Mouse (Mus musculus): ENCODE data around the gene Rab43.

- TF ChIP-seq GATA1 (IDR thresholded peaks at IDR 0.05; ENCODE audit: low read length) = no peak
- no peak for TF ChIP-seq TAL1 (IDR thresholded peaks at IDR 0.05; ENCODE audit: low read length)
These were observed 2.5 kb upstream of the Rab43 start for GRCm38 (mm10) chr6:87814486-87814885.
